Mouse (Mus musculus) E14TG2a.4 (cell line): ENCODE results near the gene Abr.

ENCODE experiments used
- CTCF ChIP-seq: conservative IDR thresholded peaks from 2 replicates; pipeline ENCODE4 v1.5.1; 2014; ENCODE audit warnings: low read length
- NANOG ChIP-seq: IDR thresholded peaks from 2 replicates; pipeline ENCODE4 v1.6.1; 2014; ENCODE audit warnings: borderline replicate concordance, low read length, mixed read lengths
- POU5F1 ChIP-seq: IDR thresholded peaks from 2 replicates; pipeline ENCODE4 v1.6.1; 2014; ENCODE audit warnings: low read length, borderline replicate concordance

GRCm38 (mm10) chr11:76436009-76436408, 186.1 kb downstream of the Abr start:
- TF ChIP-seq CTCF (no peak), NANOG (no peak), POU5F1 (no peak)
